Mouse (Mus musculus): Measurements from ENCODE around the gene Slfnl1. TPM values are rescaled to one million over a fixed set of nuclear protein-coding genes. Genes with fewer than 3 reads are reported as not detected.

The Slfnl1 gene
- polyA plus RNA-seq, 1 experiment from 2014 or later: 0.10 TPM

Other genes starting within 250 kb of the Slfnl1 start
- 1.0 and 1.3 TPM in 2 replicates for gene Foxo6, start 244.9 kb upstream of the Slfnl1 start, polyA plus RNA-seq (2015; fragmentation: Nextera tagmentation; extraction: Ambion mirVana)
- gene Scmh1, start 127.0 kb upstream of the Slfnl1 start, polyA plus RNA-seq (2015; fragmentation: Nextera tagmentation; extraction: Ambion mirVana): 83.3 and 99.9 TPM in 2 replicates
- gene Ctps, start 38.0 kb downstream of the Slfnl1 start, polyA plus RNA-seq (2015; fragmentation: Nextera tagmentation; extraction: Ambion mirVana): 77.2 and 79.9 TPM in 2 replicates
- not detected in 2 replicates for gene Gm8439, start 56.5 kb downstream of the Slfnl1 start, polyA plus RNA-seq (2015; fragmentation: Nextera tagmentation; extraction: Ambion mirVana)
- 1.5 and 1.8 TPM in 2 replicates for gene Cited4, start 134.3 kb downstream of the Slfnl1 start, polyA plus RNA-seq (2015; fragmentation: Nextera tagmentation; extraction: Ambion mirVana)
- gene Kcnq4, start 216.4 kb downstream of the Slfnl1 start, polyA plus RNA-seq (2015; fragmentation: Nextera tagmentation; extraction: Ambion mirVana): 6.6 and 7.0 TPM in 2 replicates

Data from hindbrain, embryonic 15.5 days (tissue).